Mouse (Mus musculus): ENCODE data around the gene Rundc3b. TPM values are rescaled to one million over a fixed set of nuclear protein-coding genes. Genes with fewer than 3 reads are reported as not detected.

Gene Rundc3b
- polyA plus RNA-seq, 1 experiment = 0.29 TPM

DNA sequence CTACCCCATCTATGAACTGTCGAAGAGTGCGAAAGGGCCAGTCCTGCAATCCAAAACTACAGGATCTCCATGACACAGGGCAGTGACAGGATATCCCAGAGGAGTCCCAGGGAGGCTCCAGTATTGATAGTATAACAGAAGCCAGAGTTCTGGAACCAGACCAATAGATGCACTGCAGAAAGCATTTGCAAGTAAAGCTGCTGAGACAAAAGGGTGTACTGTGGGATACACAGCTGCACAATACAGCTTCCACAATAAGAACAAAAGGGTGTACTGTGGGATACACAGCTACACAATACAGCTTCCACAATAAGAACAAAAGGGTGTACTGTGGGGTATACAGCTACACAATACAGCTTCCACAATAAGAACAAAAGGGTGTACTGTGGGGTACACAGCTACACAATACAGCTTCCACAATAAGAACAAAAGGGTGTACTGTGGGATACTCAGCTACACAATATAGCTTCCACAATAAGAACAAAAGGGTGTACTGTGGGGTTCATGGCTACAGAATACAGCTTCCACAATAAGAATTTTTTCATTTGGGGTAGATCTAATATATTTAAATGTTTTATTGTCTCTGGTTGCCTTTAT is 134.0 kb downstream of the Rundc3b start:
- no peak for DNase-seq (ENCODE audit: low spot score)

DNA sequence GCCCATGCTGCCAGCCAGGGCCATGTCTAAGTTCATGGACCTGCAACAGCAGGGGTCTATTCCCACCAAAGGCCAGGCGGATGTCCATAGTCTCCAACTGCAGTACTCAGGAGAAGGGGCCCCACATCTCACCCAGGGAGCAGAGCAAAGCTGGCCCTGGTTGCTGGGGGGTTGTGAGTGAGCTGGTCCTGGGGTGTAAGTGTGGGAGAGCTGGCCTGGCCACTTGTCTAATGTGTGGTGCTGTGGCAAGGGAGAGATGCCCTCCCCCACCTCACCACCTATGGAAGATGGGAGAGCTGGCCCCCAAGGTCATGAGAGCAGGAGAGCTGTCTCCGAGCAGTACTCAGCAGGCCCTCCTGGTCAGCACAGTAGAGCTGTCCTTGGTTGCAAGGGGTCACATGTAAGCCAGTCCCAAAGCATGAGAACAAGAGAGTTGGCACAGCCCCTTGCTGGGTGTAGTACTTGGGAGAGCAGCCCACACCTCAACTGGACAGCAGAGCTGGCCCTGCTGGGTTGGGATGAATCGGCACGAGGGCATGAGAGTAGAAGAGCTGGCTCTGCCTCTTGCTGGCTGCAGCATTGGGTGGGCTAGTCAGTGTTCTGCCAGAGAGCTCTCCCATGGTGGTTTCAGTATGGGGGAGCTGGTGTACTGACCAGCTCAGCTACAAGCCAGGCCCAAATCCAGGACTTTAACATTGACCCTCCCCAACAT is 134.6 kb downstream of the Rundc3b start:
- DNase-seq (ENCODE audit: low spot score) = no peak

DNA sequence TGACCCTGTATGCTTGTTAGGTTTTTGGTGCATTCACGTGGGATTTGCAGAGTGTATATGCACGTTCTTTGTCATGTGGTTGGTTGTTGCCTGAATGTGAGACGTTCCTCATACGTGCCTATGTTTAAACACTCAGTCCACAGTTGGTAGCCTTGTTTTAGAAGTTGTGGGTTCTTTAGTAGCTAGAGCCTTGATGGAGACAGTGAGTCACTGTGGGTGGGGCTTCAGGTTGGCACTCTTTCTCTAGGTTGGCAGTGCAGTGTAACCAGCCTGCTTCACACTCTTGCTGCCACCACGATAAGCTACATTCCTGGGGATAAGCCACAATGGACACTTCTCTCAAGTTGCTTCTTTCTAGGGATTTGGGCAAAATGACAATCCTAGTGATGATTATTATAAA is 166.2 kb downstream of the Rundc3b start:
- no peak for DNase-seq (ENCODE audit: low spot score)

DNA sequence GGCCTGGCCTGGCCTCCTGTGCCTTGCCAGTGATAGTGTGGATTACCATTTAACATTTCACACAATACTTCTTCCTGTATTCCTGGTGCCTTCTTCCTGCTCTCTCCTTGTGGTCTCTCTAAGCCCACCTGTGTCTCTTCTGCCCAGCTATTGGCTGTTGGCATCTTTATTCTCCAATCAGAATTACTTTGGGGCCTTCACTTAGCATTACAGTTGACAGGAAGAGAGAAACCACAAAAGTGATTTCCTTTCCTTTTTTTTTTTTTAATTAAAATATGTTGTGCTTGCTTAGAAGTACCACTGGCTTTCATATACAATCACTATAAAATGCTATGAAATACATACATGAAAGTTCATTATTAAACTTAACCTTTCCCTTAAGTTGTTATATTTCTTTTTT is 167.2 kb downstream of the Rundc3b start:
- no peak for DNase-seq (ENCODE audit: low spot score)

Other genes with a start within 250 kb of the Rundc3b start
- 3.8 and 4.9 TPM in 2 replicates for gene Dbf4, start 200.2 kb downstream of the Rundc3b start, polyA plus RNA-seq (2012; rRNA removed)
- gene Slc25a40, start 200.1 kb downstream of the Rundc3b start, polyA plus RNA-seq (2012; rRNA removed) = 9.7 and 11.2 TPM in 2 replicates
- 9.7 and 14.4 TPM in 2 replicates for gene Abcb1a, start 37.1 kb upstream of the Rundc3b start, polyA plus RNA-seq (2012; rRNA removed)
- 3.9 and 4.8 TPM in 2 replicates for gene Abcb1b, start 175.2 kb upstream of the Rundc3b start, polyA plus RNA-seq (2012; rRNA removed)